Mouse (Mus musculus) olfactory bulb, adult 2 months (tissue): Measurements from ENCODE around the gene Olfr1423.

Source experiments
- CTCF ChIP-seq: fragments of 200-500 bp; IDR thresholded peaks from 2 replicates; pipeline ENCODE4 v1.5.1; 2012; ENCODE audit warnings: low read depth, mild to moderate bottlenecking, low read length, moderate library complexity; ENCODE audit not compliant: insufficient read depth
- POLR2A ChIP-seq: fragments of 200-500 bp; IDR thresholded peaks from 2 replicates; pipeline ENCODE4 v1.6.1; 2012; ENCODE audit warnings: mild to moderate bottlenecking, low read depth, low read length, moderate library complexity; ENCODE audit not compliant: insufficient read depth

- TF ChIP-seq POLR2A, result no peak
- no peak for TF ChIP-seq CTCF
Measured at GRCm38 (mm10) chr19:12002125-12002524, 39.0 kb downstream of the Olfr1423 start.
